Mouse (Mus musculus): ENCODE results near the gene Pld4.

Gene Pld4

GRCm38 (mm10) chr12:112738281-112739022 lies 22.0 kb upstream of the Pld4 start:
- no peak for DNase-seq

- no peak for DNase-seq
Observed at GRCm38 (mm10) chr12:112739023-112739568, 21.4 kb upstream of the Pld4 start.

DNA sequence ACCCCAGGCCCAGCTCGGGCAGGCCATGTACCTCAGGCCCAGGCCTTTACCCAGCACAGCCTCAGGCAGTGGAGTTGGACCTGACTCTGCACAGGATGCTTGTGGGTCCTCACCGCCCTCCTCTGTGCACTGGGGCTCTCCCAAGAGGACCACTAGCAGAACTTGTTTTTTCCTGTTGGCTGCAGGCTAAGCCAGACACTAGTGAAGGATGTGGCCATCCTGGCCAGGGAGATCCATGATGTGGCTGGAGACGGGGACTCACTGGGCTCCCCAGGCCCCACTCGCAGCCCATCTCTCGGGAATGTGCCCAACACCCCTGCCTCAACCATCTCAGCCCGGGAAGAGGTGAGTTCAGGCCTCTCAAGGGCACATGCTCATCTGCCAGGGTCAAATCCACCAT lies 17.7 kb upstream of the Pld4 start:
- DNase-seq = no peak

DNA sequence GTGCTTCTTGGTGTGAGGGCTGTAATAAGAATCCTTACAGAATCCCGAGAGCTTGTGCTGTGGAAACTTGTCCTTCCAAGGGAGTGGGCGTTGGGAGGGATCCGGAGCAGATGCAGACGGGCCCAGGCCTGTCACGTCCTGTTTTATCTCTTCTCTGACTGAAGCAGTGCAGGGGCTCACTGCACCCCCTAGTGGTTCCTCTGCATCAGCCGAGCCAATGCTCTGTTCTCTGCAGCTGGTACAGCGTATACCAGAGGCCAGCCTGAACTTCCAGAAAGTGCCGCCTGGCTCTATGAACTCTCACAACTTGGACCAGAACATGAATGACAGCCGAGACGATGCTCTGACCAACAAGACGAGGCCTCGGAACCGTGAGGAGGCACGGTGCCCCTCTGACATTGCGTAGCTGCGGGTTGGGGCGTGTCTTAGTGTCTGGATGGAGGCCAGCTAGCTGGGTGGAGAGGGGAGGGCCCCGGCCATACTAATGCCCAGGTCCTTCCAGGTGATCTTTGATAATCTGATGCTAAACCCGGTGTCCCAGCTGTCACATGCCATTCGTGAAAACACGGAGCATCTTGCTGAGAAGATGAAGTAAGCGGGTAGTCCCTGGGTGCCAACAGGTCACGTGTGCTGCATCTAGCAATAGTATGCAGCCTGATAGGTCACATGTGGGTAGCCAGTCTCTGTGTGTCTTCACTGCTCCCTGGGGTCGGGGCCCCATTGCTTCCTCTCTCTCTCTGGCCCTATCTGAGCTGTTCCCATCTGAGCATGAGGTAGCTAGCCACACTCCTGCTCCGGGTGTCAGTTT lies 17.1 kb upstream of the Pld4 start:
- peak; percentile 81 for DNase-seq

DNA sequence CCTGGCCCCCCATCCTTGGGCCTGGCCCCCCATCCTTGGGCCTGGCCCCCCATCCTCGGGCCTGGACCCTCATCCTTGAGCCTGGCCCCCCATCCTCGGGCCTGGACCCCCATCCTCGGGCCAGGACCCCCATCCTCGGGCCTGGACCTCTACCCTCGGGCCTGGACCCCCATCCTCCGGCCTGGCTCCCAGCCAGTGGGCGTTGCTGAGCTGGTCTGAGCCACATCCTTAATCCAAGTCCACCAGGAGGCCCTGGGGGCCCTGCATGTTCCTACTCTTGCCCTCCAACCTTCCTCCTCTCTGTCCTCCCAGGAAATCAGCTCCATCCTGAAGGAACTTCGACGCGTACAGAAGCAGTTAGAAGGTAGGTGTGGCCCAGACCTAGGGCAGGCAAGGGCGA lies 16.2 kb upstream of the Pld4 start:
- DNase-seq = no peak

GRCm38 (mm10) chr12:112744891-112745580 lies 15.4 kb upstream of the Pld4 start:
- no peak for DNase-seq

DNA sequence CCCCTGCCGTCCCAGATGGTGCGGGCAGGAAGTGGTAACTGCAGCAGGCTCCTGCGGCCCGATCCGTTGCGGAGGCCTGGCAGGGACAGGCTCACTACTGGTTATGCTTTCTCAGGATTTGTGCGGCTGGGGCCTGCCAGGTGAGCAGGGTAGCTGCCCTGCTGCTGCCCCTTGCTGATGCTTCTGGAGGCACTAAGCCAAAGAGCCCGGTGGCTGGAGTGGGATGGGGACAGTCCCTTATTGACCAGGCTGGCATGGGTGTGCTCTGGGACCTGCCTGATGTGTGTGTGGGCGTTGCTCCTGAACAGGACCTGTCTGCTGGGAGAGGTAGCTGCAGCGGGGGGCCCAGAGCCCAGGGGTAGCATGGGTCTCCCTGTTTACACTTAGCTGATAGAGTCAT lies 14.7 kb upstream of the Pld4 start:
- no peak for DNase-seq

DNA sequence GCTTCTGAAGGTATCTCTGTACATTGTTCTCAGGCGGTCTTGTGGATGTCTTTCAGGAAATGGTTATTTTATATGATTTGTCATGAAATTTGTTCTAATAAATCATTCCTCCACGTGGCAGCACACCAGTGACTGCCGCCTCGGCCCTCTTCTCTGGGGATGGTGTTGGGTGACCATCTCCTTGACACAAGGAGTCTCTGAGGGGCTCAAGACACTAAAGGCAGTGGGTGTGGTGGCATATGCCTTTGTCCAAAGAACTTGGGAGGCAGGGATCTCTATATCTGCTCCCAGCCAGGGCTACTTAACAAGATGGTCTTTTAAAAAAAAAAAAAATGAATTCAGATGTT lies 14.0 kb upstream of the Pld4 start:
- no peak for DNase-seq

GRCm38 (mm10) chr12:112746808-112747605 lies 13.4 kb upstream of the Pld4 start:
- no peak for DNase-seq

GRCm38 (mm10) chr12:112747606-112747970 lies 12.9 kb upstream of the Pld4 start:
- no peak for DNase-seq

DNA sequence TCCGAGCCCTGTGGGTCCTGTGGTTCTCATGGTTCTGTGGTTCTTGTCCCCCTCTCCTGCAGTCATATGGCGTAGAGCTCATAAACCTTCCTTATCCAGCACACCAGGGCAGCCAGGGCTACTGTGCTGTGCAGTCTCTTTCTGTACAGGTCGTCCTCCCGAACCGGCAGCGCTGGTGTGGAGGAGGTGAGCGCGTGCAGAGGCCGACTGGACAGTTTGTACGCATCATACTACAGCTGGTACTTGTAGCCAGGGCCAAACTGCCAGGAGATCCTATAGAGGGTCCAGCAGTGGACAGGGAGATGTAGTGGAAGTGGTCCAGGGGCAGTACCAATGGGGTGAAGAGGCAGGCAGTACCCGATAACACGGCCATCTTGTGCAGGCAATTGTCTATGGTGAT lies 9.5 kb upstream of the Pld4 start:
- no peak for DNase-seq

DNA sequence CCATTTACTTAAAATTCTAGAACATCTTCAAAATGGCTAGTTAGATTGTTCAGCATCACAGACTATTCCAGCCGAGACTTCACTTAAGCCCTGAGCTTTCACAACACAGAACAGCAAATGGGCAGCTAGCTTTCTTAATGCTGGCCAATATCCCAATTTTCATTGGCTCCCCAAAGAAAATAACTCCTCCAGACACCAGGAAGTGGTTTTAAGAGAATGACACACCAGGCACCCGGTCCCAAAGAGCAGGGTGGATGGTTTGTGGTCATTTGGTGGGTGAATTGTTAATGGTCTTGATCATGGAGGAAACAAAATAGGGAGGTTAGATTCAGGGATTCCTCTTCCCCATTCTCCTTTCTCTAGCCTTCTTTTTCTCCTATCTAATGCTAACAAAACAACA lies 8.1 kb upstream of the Pld4 start:
- no peak for DNase-seq

- no peak for DNase-seq
Observed at GRCm38 (mm10) chr12:112755900-112756299, 4.6 kb upstream of the Pld4 start.

GRCm38 (mm10) chr12:112757896-112758295 lies 2.6 kb upstream of the Pld4 start:
- DNase-seq = no peak

DNA sequence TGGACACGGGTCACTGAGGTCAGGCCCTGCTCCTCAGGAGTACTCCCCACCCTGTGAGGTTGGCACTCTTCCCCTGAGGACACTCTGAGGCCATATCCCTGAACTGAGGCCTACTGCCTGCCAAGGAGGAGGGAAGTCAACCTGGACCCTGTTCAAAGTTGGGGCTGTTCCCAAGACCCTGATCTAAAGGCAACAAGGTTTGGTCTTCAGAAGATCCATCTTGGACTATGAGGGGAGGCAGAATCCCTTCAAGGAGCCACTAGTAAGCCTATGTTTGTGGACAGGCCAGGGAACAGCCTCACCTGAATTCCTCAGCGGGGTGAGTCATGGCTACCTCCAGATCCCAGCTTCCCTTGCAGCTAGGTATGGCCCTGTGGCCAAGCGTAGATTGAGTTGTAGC lies 984 bp upstream of the Pld4 start:
- no peak for DNase-seq

GRCm38 (mm10) chr12:112761411-112761810 lies 956 bp downstream of the Pld4 start:
- DNase-seq = no peak

DNA sequence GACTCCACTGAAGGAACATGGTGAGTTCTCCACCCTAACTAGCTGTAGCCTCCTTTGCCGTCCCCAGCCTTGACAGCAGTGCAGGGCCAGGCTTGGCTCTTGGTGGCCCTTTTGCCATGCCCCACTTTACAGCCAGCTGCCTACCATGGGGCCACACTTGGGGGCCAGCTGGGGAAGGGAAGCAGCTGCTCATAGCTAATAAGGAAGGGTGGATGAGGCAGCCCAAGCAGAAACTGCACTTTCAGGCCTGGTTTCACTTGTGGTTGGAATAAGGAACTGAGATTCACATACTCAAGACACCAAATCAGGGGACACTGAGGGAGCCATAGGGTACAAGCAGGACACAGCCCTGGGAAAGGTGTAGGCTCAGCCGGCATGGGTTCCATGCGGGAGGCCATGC lies 1.6 kb downstream of the Pld4 start:
- no peak for DNase-seq

GRCm38 (mm10) chr12:112763176-112763575 lies 2.7 kb downstream of the Pld4 start:
- no peak for DNase-seq

- DNase-seq = no peak
Observed at GRCm38 (mm10) chr12:112764141-112764540, 3.7 kb downstream of the Pld4 start.

GRCm38 (mm10) chr12:112764991-112765390 lies 4.5 kb downstream of the Pld4 start:
- DNase-seq = no peak

GRCm38 (mm10) chr12:112766586-112766985 lies 6.1 kb downstream of the Pld4 start:
- DNase-seq = no peak

DNA sequence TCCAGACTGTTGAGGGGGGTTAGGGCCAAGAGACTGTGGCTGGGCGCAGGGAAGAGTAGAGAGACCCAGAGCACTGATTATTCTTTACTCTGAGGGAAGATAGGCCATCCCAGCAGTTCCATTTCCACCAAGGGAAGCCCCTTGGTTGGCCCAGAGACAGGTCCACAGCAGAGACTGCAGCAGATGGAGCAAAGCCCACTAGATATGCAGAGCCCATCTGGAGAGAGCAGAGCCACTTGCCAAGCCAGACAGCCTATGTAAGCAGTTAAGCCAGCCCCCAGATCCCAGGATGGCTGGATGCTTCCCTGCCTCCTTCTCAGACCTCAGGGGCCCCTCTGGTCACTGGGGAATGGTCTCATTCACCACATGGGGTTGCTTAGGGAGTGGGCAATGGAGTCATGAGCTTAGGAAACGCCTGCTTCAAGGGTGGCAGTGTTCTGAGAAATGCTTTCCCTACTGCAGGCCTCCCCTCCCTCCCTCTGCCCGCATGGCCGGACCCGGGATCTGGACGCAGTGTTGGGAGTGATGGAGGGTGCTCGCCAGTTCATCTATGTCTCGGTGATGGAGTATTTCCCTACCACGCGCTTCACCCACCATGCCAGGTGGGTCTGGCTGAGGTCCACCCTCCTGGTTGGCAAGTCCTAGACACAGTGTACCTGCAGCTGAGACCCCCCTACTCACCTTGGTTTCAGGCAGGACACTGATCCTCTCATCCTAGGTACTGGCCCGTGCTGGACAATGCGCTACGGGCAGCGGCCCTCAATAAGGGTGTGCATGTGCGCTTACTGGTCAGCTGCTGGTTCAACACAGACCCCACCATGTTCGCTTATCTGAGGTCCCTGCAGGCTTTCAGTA lies 6.8 kb downstream of the Pld4 start:
- DNase-seq = no peak
